Mouse (Mus musculus) ovary, postnatal 10 days (tissue): ENCODE results near the gene Ccnc.

Experiments used
- DNase-seq: peaks from one replicate; pipeline ENCODE4 v3.0.0; 2022; ENCODE audit warnings: low spot score

Ccnc gene

DNA sequence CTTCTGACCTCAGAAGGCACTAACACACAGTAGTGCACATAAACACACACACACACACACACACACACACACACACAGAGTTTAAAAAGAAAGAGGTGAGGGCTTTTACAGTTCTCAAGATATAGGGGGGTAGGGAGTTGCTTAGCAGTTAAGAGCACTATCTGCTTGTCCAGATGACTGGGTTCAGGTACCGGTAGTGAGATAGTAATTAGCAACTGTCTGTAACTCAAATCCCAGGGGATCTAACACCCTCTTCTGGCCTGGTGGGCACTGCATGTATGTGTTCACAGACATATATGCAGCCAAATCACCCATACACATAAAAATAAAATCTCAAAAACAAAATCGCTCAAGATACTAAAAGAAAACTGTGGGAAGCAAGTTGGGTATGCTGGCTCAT is 74.1 kb downstream of the Ccnc start:
- no peak for DNase-seq

DNA sequence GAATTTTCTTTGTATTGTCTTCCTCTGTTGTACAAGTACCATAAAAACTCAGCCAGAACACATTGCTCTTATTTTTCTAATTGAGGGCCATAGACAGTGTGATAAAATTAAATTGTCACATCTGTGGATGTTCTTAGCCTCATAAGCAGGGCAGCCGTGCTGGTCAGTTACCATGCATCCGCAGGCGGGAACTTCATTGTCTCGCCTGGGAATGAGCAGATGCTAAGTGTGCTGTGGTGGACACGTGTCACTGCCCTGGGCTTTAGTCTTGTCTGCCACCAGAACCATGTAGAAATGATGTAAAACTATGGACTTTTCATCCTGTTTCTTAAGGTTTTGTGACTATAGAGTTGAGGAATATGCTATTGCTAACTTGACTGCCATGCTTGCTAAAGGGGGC is 79.7 kb downstream of the Ccnc start:
- DNase-seq, result no peak
